Mouse (Mus musculus) bone marrow macrophage, adult 2 months (primary cell): Measurements from ENCODE around the gene Fam205c.

ENCODE experiments used
- CTCF ChIP-seq: IDR thresholded peaks from 2 replicates; pipeline ENCODE4 v1.5.1; 2012; ENCODE audit warnings: low read depth, mild to moderate bottlenecking, low read length, moderate library complexity
- POLR2A ChIP-seq: IDR thresholded peaks from 2 replicates; pipeline ENCODE4 v1.6.1; 2012; ENCODE audit warnings: mild to moderate bottlenecking, low read depth, low read length, borderline replicate concordance

DNA sequence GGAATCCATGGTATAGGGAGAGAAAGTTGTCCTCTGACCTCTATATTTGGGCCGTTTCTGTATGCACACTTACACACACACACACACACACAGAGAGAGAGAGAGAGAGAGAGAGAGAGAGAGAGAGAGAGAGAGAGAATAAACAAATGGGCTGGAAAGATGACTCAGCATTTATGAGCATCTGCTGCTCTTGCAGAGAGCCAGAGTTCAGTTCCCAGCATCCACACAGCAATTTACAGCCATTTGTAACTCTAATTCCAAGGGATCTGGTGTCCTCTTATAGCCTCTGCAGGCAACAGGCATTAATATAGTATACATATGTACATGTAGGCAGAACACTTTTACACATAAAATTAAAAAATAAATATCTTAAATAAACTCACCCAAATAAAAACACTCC lies 29.9 kb upstream of the Fam205c start:
- TF ChIP-seq CTCF (no peak), POLR2A (no peak)
